Mouse (Mus musculus): ENCODE data around the gene Gm9732.
"Not testable (repeated sequence)": the region's sequence is repeated elsewhere in the genome, so short reads cannot be mapped to it uniquely, and the experiment has no call there.

DNA sequence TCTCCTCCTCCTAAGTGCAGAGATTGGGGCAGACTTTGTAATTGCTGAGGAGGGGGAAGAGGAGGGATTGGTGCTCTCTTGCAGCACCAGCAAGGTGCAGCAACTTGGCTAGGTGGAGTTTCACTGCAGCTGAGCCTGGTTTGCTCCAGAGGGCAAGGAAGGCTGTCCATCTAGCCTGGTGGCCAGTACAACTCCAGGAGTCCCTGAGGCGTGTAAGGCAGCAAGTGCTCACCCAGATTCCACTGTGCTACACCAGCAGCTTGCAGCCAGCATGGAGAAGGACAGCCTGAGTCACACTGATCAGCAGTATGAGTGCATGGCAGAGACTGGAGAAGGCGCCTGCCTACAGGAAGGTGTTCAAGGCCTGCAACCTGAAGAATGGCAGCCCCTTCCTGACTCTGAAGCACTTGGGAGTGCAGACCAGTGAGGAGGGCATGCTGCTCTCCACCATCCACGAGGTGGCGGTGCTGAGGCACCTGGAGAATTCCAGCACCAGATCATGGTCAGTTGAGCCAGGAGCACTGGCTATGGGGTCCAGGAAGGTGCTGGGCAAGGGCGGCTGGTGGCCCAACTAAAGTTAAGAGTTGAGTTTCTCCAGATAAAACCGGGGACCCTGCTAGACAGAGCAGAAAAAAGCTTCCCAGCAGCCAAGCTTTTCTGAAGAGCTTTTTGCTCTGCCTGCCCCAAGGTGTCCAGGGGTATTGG lies 24.1 kb upstream of the Gm9732 start:
- not testable (repeated sequence) for TF ChIP-seq CTCF (IDR thresholded peaks at IDR 0.05; ENCODE audit: borderline replicate concordance, insufficient read depth, low read length); POLR2A (IDR thresholded peaks at IDR 0.05; ENCODE audit: low read depth, low read length)
